Mouse (Mus musculus) MEL (cell line): ENCODE data around the gene Noxa1. TPM values are rescaled to one million over a fixed set of nuclear protein-coding genes. Genes with fewer than 3 reads are reported as not detected.

Experiments
- DNase-seq: peaks from one replicate; pipeline ENCODE4 v3.0.0; 2011; ENCODE audit warnings: low read depth, low spot score
- H3K27ac ChIP-seq: 2 replicates; pipeline ENCODE4 v1.5.1; 2012; ENCODE audit warnings: low read depth, mild to moderate bottlenecking, control low read depth, low read length, moderate library complexity; ENCODE audit not compliant: control insufficient read depth
- H3K27me3 ChIP-seq, 2 experiments: fragments of 150-350 bp in 1 of 2; sonication (generic) in 1 of 2; 2 replicates each; pipeline ENCODE4 v1.6.1; 2012; ENCODE audit warnings: low read length in 2 of 2, mild to moderate bottlenecking in 2 of 2, improper control_type of control experiment in 1 of 2, moderate library complexity in 1 of 2; ENCODE audit not compliant: insufficient read depth in 2 of 2, control insufficient read depth in 1 of 2
- H3K36me3 ChIP-seq, 2 experiments: 2 replicates each; pipeline ENCODE4 v1.6.1; 2012 to 2014; ENCODE audit warnings: low read length in 2 of 2, improper control_type of control experiment in 1 of 2, inconsistent platforms in 1 of 2, mild to moderate bottlenecking in 1 of 2; ENCODE audit not compliant: insufficient read depth in 2 of 2, control insufficient read depth in 1 of 2
- H3K4me1 ChIP-seq, 2 experiments: fragments of 150-350 bp in 1 of 2; sonication (generic) in 1 of 2; 2 replicates each; pipeline ENCODE4 v1.6.1; 2012; ENCODE audit warnings: low read length in 2 of 2, improper control_type of control experiment in 1 of 2, mild to moderate bottlenecking in 1 of 2; ENCODE audit not compliant: insufficient read depth in 2 of 2, control insufficient read depth in 1 of 2
- H3K4me3 ChIP-seq, 2 experiments: fragments of 150-350 bp in 1 of 2; sonication (generic) in 1 of 2; 2 replicates each; pipeline ENCODE4 v1.5.1; 2012; ENCODE audit warnings: low read depth in 2 of 2, low read length in 2 of 2, mild to moderate bottlenecking in 2 of 2, moderate library complexity in 2 of 2, control low read depth in 1 of 2, improper control_type of control experiment in 1 of 2; ENCODE audit not compliant: control insufficient read depth in 1 of 2, insufficient read depth in 1 of 2
- H3K79me2 ChIP-seq: 2 replicates; pipeline ENCODE4 v1.6.1; 2012; ENCODE audit warnings: mild to moderate bottlenecking, low read length, moderate library complexity; ENCODE audit not compliant: control insufficient read depth, poor library complexity, insufficient read depth
- H3K9ac ChIP-seq: 2 replicates; pipeline ENCODE4 v1.6.1; 2012; ENCODE audit warnings: low read depth, mild to moderate bottlenecking, control low read depth, low read length, moderate library complexity; ENCODE audit not compliant: control insufficient read depth, poor library complexity, severe bottlenecking
- H3K9me3 ChIP-seq: fragments of 150-350 bp; sonication (generic); replicated peaks from 2 replicates; pipeline ENCODE4 v1.6.1; 2012; ENCODE audit warnings: mild to moderate bottlenecking, low read length, improper control_type of control experiment, moderate library complexity; ENCODE audit not compliant: insufficient read depth
- BHLHE40 ChIP-seq: IDR thresholded peaks from 2 replicates; pipeline ENCODE4 v1.6.1; 2012; ENCODE audit warnings: low read depth, mild to moderate bottlenecking, inconsistent platforms, low read length, improper control_type of control experiment, borderline replicate concordance
- CHD2 ChIP-seq: IDR thresholded peaks from 2 replicates; pipeline ENCODE4 v1.6.1; 2011; ENCODE audit warnings: low read length, improper control_type of control experiment
- E2F4 ChIP-seq: IDR thresholded peaks from 2 replicates; pipeline ENCODE4 v1.6.1; 2011; ENCODE audit warnings: low read depth, low read length, improper control_type of control experiment, borderline replicate concordance
- EP300 ChIP-seq, 2 experiments: IDR thresholded peaks; 2 replicates each; pipeline ENCODE4 v1.6.1; 2011; ENCODE audit warnings: improper control_type of control experiment in 2 of 2, low read length in 2 of 2, low read depth in 1 of 2, mild to moderate bottlenecking in 1 of 2
- ETS1 ChIP-seq: IDR thresholded peaks from 2 replicates; pipeline ENCODE4 v1.6.1; 2012; ENCODE audit warnings: low read depth, mild to moderate bottlenecking, inconsistent platforms, low read length, improper control_type of control experiment, moderate library complexity
- GABPA ChIP-seq: IDR thresholded peaks from 2 replicates; pipeline ENCODE4 v1.6.1; 2012; ENCODE audit warnings: low read depth, mild to moderate bottlenecking, inconsistent platforms, low read length, improper control_type of control experiment, moderate library complexity
- MAFK ChIP-seq: IDR thresholded peaks from 2 replicates; pipeline ENCODE4 v1.6.1; 2011; ENCODE audit warnings: low read depth, mild to moderate bottlenecking, low read length, improper control_type of control experiment, borderline replicate concordance
- MAX ChIP-seq: IDR thresholded peaks from 2 replicates; pipeline ENCODE4 v1.6.1; 2011; ENCODE audit warnings: low read length, improper control_type of control experiment
- MAZ ChIP-seq: IDR thresholded peaks from 2 replicates; pipeline ENCODE4 v1.6.1; 2012; ENCODE audit warnings: low read depth, mild to moderate bottlenecking, inconsistent platforms, low read length, improper control_type of control experiment
- MEF2A ChIP-seq: IDR thresholded peaks from 2 replicates; pipeline ENCODE4 v1.6.1; 2014; ENCODE audit warnings: low read depth, mild to moderate bottlenecking, inconsistent platforms, low read length, improper control_type of control experiment; ENCODE audit not compliant: poor library complexity, insufficient replicate concordance, severe bottlenecking; ENCODE audit errors: extremely low read depth
- MXI1 ChIP-seq: IDR thresholded peaks from 2 replicates; pipeline ENCODE4 v1.6.1; 2011; ENCODE audit warnings: mild to moderate bottlenecking, low read depth, low read length, improper control_type of control experiment
- MYC ChIP-seq: IDR thresholded peaks from 2 replicates; pipeline ENCODE4 v1.6.1; 2011; ENCODE audit warnings: low read depth, mild to moderate bottlenecking, low read length, improper control_type of control experiment, moderate library complexity
- NELFE ChIP-seq: IDR thresholded peaks from 2 replicates; pipeline ENCODE4 v1.6.1; 2011; ENCODE audit warnings: low read depth, low read length, improper control_type of control experiment
- NRF1 ChIP-seq: IDR thresholded peaks from 2 replicates; pipeline ENCODE4 v1.6.1; 2014; ENCODE audit warnings: low read depth, mild to moderate bottlenecking, inconsistent platforms, low read length, improper control_type of control experiment, moderate library complexity; ENCODE audit not compliant: poor library complexity, insufficient read depth, severe bottlenecking
- SMC3 ChIP-seq: IDR thresholded peaks from 2 replicates; pipeline ENCODE4 v1.6.1; 2011; ENCODE audit warnings: low read depth, low read length, improper control_type of control experiment
- TAL1 ChIP-seq: IDR thresholded peaks from 2 replicates; pipeline ENCODE4 v1.6.1; 2012; ENCODE audit warnings: mild to moderate bottlenecking, inconsistent platforms, low read length, moderate library complexity, mixed read lengths
- TBP ChIP-seq: IDR thresholded peaks from 2 replicates; pipeline ENCODE4 v1.8.0; 2011; ENCODE audit warnings: low read depth, low read length, improper control_type of control experiment
- TCF12 ChIP-seq: IDR thresholded peaks from 2 replicates; pipeline ENCODE4 v1.6.1; 2014; ENCODE audit warnings: low read depth, mild to moderate bottlenecking, inconsistent platforms, low read length, improper control_type of control experiment, moderate library complexity
- UBTF ChIP-seq: IDR thresholded peaks from 2 replicates; pipeline ENCODE4 v1.6.1; 2012; ENCODE audit warnings: low read depth, mild to moderate bottlenecking, inconsistent platforms, low read length, improper control_type of control experiment, moderate library complexity, borderline replicate concordance; ENCODE audit not compliant: insufficient read depth
- USF2 ChIP-seq, 2 experiments: IDR thresholded peaks; 2 replicates each; pipeline ENCODE4 v1.6.1; 2011 to 2012; ENCODE audit warnings: improper control_type of control experiment in 2 of 2, low read length in 2 of 2, borderline replicate concordance in 1 of 2, inconsistent platforms in 1 of 2, low read depth in 1 of 2, mild to moderate bottlenecking in 1 of 2; ENCODE audit not compliant: insufficient read depth in 1 of 2
- ZC3H11A ChIP-seq: IDR thresholded peaks from 2 replicates; pipeline ENCODE4 v1.6.1; 2012; ENCODE audit warnings: low read depth, mild to moderate bottlenecking, inconsistent platforms, low read length, improper control_type of control experiment
- ZKSCAN1 ChIP-seq: IDR thresholded peaks from 2 replicates; pipeline ENCODE4 v1.6.1; 2012; ENCODE audit warnings: low read depth, mild to moderate bottlenecking, inconsistent platforms, low read length, improper control_type of control experiment, moderate library complexity
- ZNF384 ChIP-seq: IDR thresholded peaks from 2 replicates; pipeline ENCODE4 v1.6.1; 2012; ENCODE audit warnings: low read depth, mild to moderate bottlenecking, inconsistent platforms, low read length, improper control_type of control experiment
- polyA plus RNA-seq, 2 experiments: library from polyadenylated mRNA; stranded (reverse) in 1 of 2; unstranded in 1 of 2; fragments of >175 nt in 1 of 2; fragments of >200 nt in 1 of 2; gene quantifications; 2 replicates each; pipeline versions ENCODE4 v1.2.1 to v1.2.4; 2012; ENCODE audit warnings: low replicate concordance in 2 of 2, low read depth in 1 of 2; ENCODE audit not compliant: insufficient read length in 2 of 2, insufficient read depth in 1 of 2, missing spikeins in 1 of 2
- total RNA-seq: library from RNA; depleted of rRNA; stranded (reverse); fragments of 300-350 nt; gene quantifications from 2 replicates; pipeline ENCODE4 v1.2.3, GENCODE M21; 2012

Gene Noxa1
- total and polyA plus RNA-seq, 3 experiments = 0.08 to 0.10 TPM; not detected in 1

- H3K27me3 ChIP-seq = peaks cover 3 to 9% of the 10 kb centered on the region in 2 experiments; a peak in 3 of 4 replicates
- H3K9me3 ChIP-seq = no peaks in the 10 kb centered on the region
- H3K36me3 ChIP-seq = no peaks in the 10 kb centered on the region
- DNase-seq = no peak
- no peaks in the 10 kb centered on the region for H3K4me1 ChIP-seq
- TF ChIP-seq GABPA = no peak
- no peak for TF ChIP-seq NELFE
- no peak for TF ChIP-seq MEF2A
- no peak for TF ChIP-seq NRF1
- no peak for TF ChIP-seq USF2 (IDR thresholded peaks at IDR 0.05; ENCODE audit: borderline replicate concordance in 1 of 2, insufficient read depth in 1 of 2, low read depth in 1 of 2, low read length in 2 of 2)
- TF ChIP-seq TAL1 = no peak
- TF ChIP-seq ZNF384 = no peak
- no peak for TF ChIP-seq MAZ
- no peak overlapping the region for H3K9ac ChIP-seq
- no peaks in the 10 kb centered on the region for H3K79me2 ChIP-seq
- no peak overlapping the region for H3K27ac ChIP-seq
- H3K4me3 ChIP-seq = no peak overlapping the region
These were observed 11.3 kb downstream of the Noxa1 start for GRCm38 (mm10) chr2:25083697-25084096.

DNA sequence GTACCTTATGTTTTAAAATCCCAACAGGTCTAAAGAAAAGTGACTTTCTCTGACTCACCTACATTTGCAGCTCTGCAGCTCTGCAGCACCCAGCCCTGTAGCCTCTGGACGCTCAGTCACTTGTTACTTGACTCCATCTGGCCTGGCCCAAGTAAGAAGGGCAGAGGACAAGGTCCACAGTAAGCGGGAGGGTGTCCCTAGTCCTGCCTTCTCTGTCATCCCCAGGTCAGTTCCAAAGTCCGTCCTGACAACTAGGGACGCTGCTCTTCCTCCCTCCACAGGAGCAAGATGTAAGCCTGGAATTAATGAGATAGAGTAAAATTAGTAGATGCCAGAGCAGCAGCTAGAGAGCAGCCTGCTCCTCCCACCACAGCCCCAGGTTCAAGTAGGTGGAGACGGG lies 14.9 kb downstream of the Noxa1 start, which contains the start of gene Entpd8:
TSS of gene Entpd8 (plus strand) at position 229 of the 400 bp plus-strand sequence.
- no peak for DNase-seq
- no peak for TF ChIP-seq ZKSCAN1
- no peak for TF ChIP-seq BHLHE40
- no peak for TF ChIP-seq EP300 (IDR thresholded peaks at IDR 0.05; ENCODE audit: low read depth in 1 of 2, low read length in 2 of 2)
- no peak for TF ChIP-seq CHD2
- TF ChIP-seq MEF2A = no peak
- TF ChIP-seq ZC3H11A = no peak
- TF ChIP-seq MXI1 = no peak
- TF ChIP-seq SMC3 = no peak
- TF ChIP-seq GABPA = no peak
- no peak for TF ChIP-seq E2F4
- no peak for TF ChIP-seq MAX
- no peak for TF ChIP-seq MYC
- no peak for TF ChIP-seq TBP
- no peak for TF ChIP-seq TCF12
- no peak for TF ChIP-seq MAFK
- no peak for TF ChIP-seq ETS1
- no peak for TF ChIP-seq USF2 (IDR thresholded peaks at IDR 0.05; ENCODE audit: borderline replicate concordance in 1 of 2, insufficient read depth in 1 of 2, low read depth in 1 of 2, low read length in 2 of 2)
- no peak for TF ChIP-seq UBTF
- H3K27me3 ChIP-seq = peaks cover 3 to 4% of the 10 kb centered on the region in 2 experiments; a peak in 2 of 4 replicates

More for the DNA sequence above, 14.9 kb downstream of the Noxa1 start, which contains the start of gene Entpd8:
- no peak within 1 kb of the TSS for H3K4me3 ChIP-seq
- H3K36me3 ChIP-seq = no peaks in the 10 kb centered on the region
- no peak within 1 kb of the TSS for H3K27ac ChIP-seq
- H3K79me2 ChIP-seq = no peaks in the 10 kb centered on the region
- no peaks in the 10 kb centered on the region for H3K9me3 ChIP-seq
- no peak within 1 kb of the TSS for H3K9ac ChIP-seq
- H3K4me1 ChIP-seq = peaks cover 0 to 6% of the 10 kb centered on the region in 2 experiments; a peak in 1 of 4 replicates
